In the genomic region with DNA sequence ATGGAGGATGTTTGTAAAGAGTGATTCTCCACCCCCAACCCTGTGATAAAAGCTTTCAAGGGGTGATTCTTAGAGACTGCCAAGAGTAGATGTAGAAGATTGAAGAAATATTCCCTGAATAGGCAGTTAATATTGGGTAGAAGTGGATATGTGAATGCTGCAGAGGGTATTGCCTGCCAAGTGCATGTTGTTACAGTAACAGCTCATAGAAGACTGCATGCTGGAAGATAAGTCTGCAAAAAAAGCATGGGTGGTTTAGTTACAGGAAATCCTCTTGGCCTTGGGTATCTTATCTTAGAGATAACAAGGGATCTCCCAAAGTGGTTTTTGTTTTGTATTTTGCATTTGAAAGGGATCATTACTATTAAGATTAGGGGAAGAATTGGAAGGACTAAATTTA, we compare ENCODE assay signal across 36 mouse cellular contexts. TPM values are rescaled to one million over a fixed set of nuclear protein-coding genes. Genes with fewer than 3 reads are reported as not detected.
"Had no signal": no experiment of that assay in that cellular context is flagged by ENCODE, and none has a peak within 500 bp of the region (broad histone marks: within the 10 kb centered on the region; RNA-seq: fewer than 3 reads in every experiment).

No protein-coding gene starts in this region.

- H3K27me3 ChIP-seq: heart, embryonic 13.5 days; heart, embryonic 15.5 days; hindbrain, embryonic 13.5 days; hindbrain, embryonic 15.5 days; kidney, embryonic 15.5 days; limb, embryonic 12.5 days had no signal

- H3K4me1 ChIP-seq: heart, embryonic 13.5 days; heart, embryonic 15.5 days; hindbrain, embryonic 13.5 days; hindbrain, embryonic 15.5 days; kidney, embryonic 15.5 days; limb, embryonic 10.5 days; limb, embryonic 12.5 days had no signal

- H3K27ac ChIP-seq: gastrocnemius, adult 2 months; heart, adult 2 months; heart, embryonic 13.5 days; heart, embryonic 15.5 days; hindbrain, embryonic 13.5 days; hindbrain, embryonic 15.5 days; hindbrain, postnatal 0 days; kidney, embryonic 15.5 days; kidney, postnatal 0 days; layer of hippocampus, adult 2 months; left cerebral cortex, adult 2 months; limb, embryonic 10.5 days; limb, embryonic 12.5 days had no signal

- DNase-seq: gastrocnemius, adult 2 months; gastrocnemius, postnatal 10 days; gastrocnemius, postnatal 36 days; heart, adult 2 months; heart, postnatal 14 days; heart, postnatal 36 days; kidney, adult 11 months; kidney, adult 2 months; kidney, adult 9 months; kidney, postnatal 25 days; kidney, postnatal 4 days; liver had no signal

- ATAC-seq: hindbrain, postnatal 0 days; intestine, embryonic 16.5 days had no signal

- H3K9ac ChIP-seq: heart, embryonic 13.5 days; heart, embryonic 15.5 days; hindbrain, embryonic 13.5 days; hindbrain, embryonic 15.5 days; kidney, embryonic 15.5 days; limb, embryonic 12.5 days had no signal

- H3K4me3 ChIP-seq: gastrocnemius, adult 2 months; heart, adult 2 months; heart, embryonic 13.5 days; heart, embryonic 15.5 days; hindbrain, embryonic 13.5 days; hindbrain, embryonic 15.5 days; kidney, embryonic 15.5 days; layer of hippocampus, adult 2 months; left cerebral cortex, adult 2 months; limb, embryonic 10.5 days; limb, embryonic 12.5 days had no signal

- H3K9me3 ChIP-seq: heart, embryonic 13.5 days; heart, embryonic 15.5 days; hindbrain, embryonic 13.5 days; hindbrain, embryonic 15.5 days; kidney, embryonic 15.5 days; limb, embryonic 10.5 days; limb, embryonic 12.5 days had no signal

- H3K4me2 ChIP-seq: heart, embryonic 11.5 days; heart, embryonic 13.5 days; heart, embryonic 15.5 days; hindbrain, embryonic 13.5 days; hindbrain, embryonic 15.5 days; kidney, embryonic 15.5 days; limb, embryonic 12.5 days had no signal

- H3K36me3 ChIP-seq: heart, embryonic 13.5 days; heart, embryonic 15.5 days; hindbrain, embryonic 13.5 days; hindbrain, embryonic 15.5 days; kidney, embryonic 15.5 days; limb, embryonic 10.5 days; limb, embryonic 12.5 days had no signal

RNA-seq across cellular contexts. Expression of a gene that starts 36.3 kb away (rescaled TPM):
- total RNA-seq: heart, adult 2 months; heart, postnatal 14 days; heart, postnatal 36 days; hematopoietic stem cell, adult 5-6 weeks; hindbrain, postnatal 0 days; layer of hippocampus, adult 2 months; layer of hippocampus, postnatal 10 days; layer of hippocampus, postnatal 25 days; left cerebral cortex, adult 2 months; left cerebral cortex, postnatal 14 days; left cerebral cortex, postnatal 36 days had no signal
- polyA plus RNA-seq: frontal cortex, adult 2 months; gonadal fat pad, adult 2 months; heart, adult 2 months; heart, embryonic 11.5 days; heart, embryonic 13.5 days; heart, embryonic 15.5 days; heart, postnatal 0 days; hindbrain, embryonic 11.5 days; hindbrain, embryonic 13.5 days; hindbrain, embryonic 15.5 days; hindbrain, postnatal 0 days; intestine, embryonic 14.5 days; intestine, embryonic 16.5 days; kidney, adult 2 months; kidney, embryonic 15.5 days; kidney, postnatal 0 days; limb, embryonic 10.5 days; limb, embryonic 12.5 days; limb, embryonic 14.5 days had no signal
